Mouse (Mus musculus) kidney, adult 2 months (tissue): ENCODE measurements around the gene Itgb4. TPM values are rescaled to one million over a fixed set of nuclear protein-coding genes. Genes with fewer than 3 reads are reported as not detected.
A peak's percentile ranks its signal among the peaks of the same experiment; 100 is the strongest.

Source experiments
- DNase-seq: peaks from one replicate; pipeline ENCODE4 v3.0.0; 2021
- H3K27ac ChIP-seq: fragments of 200-500 bp; 2 replicates; pipeline ENCODE4 v1.5.1; 2012; ENCODE audit warnings: low read depth, low read length, control low read depth, inconsistent platforms; ENCODE audit not compliant: insufficient read depth
- H3K27me3 ChIP-seq: fragments of 200-500 bp; replicated peaks from 2 replicates; pipeline ENCODE4 v1.6.1; 2012; ENCODE audit warnings: mild to moderate bottlenecking, moderate library complexity, low read length, inconsistent platforms; ENCODE audit not compliant: control insufficient read depth, insufficient read depth
- H3K36me3 ChIP-seq: fragments of 200-500 bp; 2 replicates; pipeline ENCODE4 v1.6.1; 2012; ENCODE audit warnings: mild to moderate bottlenecking, moderate library complexity, low read length, inconsistent platforms; ENCODE audit not compliant: control insufficient read depth, insufficient read depth
- H3K4me1 ChIP-seq: fragments of 200-500 bp; 2 replicates; pipeline ENCODE4 v1.6.1; 2011; ENCODE audit warnings: low read length; ENCODE audit not compliant: control insufficient read depth, insufficient read depth
- H3K4me3 ChIP-seq: fragments of 200-500 bp; 2 replicates; pipeline ENCODE4 v1.5.1; 2011; ENCODE audit warnings: mild to moderate bottlenecking, low read depth, low read length, control low read depth; ENCODE audit not compliant: insufficient read depth
- CTCF ChIP-seq: fragments of 200-500 bp; conservative IDR thresholded peaks from 2 replicates; pipeline ENCODE4 v1.5.1; 2011; ENCODE audit warnings: low read depth, mild to moderate bottlenecking, control low read depth, low read length, moderate library complexity, mixed read lengths; ENCODE audit not compliant: insufficient read depth, insufficient read length
- POLR2A ChIP-seq: fragments of 200-500 bp; IDR thresholded peaks from one replicate; pipeline ENCODE4 v1.6.1; 2011; ENCODE audit warnings: low read depth, low read length, control low read depth
- WGBS: fragments of 180-500 bp; shearing (Covaris S2); methylation state at CpG from one replicate; pipeline ENCODE4 v1.1.7; 2018; 5-methylcytosine and 5-hydroxymethylcytosine counted together
- polyA plus RNA-seq: library from polyadenylated mRNA; depleted of rRNA; stranded (reverse); fragments of >200 nt; gene quantifications from 2 replicates; pipeline ENCODE4 v1.2.3, GENCODE M21; 2012

Itgb4 gene
- polyA plus RNA-seq, 1 experiment: 5.1 TPM

GRCm38 (mm10) chr11:115941980-115942379 is 32.5 kb upstream of the Itgb4 start:
- Histone ChIP-seq H3K36me3 (no peaks in the 10 kb centered on the region; the same call in none of the 2 replicates), H3K4me3 (no peak overlapping the region), H3K27ac (no peak overlapping the region), H3K4me1 (0 out of 2 replicates have a peak, but pooled peaks cover 2% of the 10 kb centered on the region), H3K27me3 (no peaks in the 10 kb centered on the region)
- TF ChIP-seq POLR2A: no peak
- peak; percentile 30; the same call in 1 of the 2 replicates for TF ChIP-seq CTCF
- 73% methylated on average over 7 of the region's 7 CpGs for WGBS
- no peak for DNase-seq

GRCm38 (mm10) chr11:115945247-115945646 is 29.3 kb upstream of the Itgb4 start:
- TF ChIP-seq CTCF: no peak
- no peak for TF ChIP-seq POLR2A
- Histone ChIP-seq H3K27ac (no peak overlapping the region), H3K4me3 (no peak overlapping the region), H3K27me3 (no peaks in the 10 kb centered on the region), H3K4me1 (0 out of 2 replicates have a peak, but pooled peaks cover 2% of the 10 kb centered on the region), H3K36me3 (no peaks in the 10 kb centered on the region; the same call in 1 of the 2 replicates)
- DNase-seq: no peak
- WGBS: 94% methylated on average over 8 of the region's 8 CpGs

GRCm38 (mm10) chr11:115946221-115946828 is 28.2 kb upstream of the Itgb4 start:
- WGBS: 63% methylated on average over 9 of the region's 9 CpGs
- peak; percentile 57 for DNase-seq
- H3K4me3 ChIP-seq: no peak overlapping the region
- TF ChIP-seq POLR2A (no peak), CTCF (no peak)
- H3K27ac ChIP-seq: peak overlapping the region; percentile 58
- H3K4me1 ChIP-seq: 0 out of 2 replicates have a peak, but pooled peaks cover 2% of the 10 kb centered on the region
- no peaks in the 10 kb centered on the region for H3K27me3 ChIP-seq
- no peaks in the 10 kb centered on the region; the same call in 1 of the 2 replicates for H3K36me3 ChIP-seq

- no peak overlapping the region for H3K4me3 ChIP-seq
- no peaks in the 10 kb centered on the region for H3K36me3 ChIP-seq
- DNase-seq: no peak
- no peak for TF ChIP-seq CTCF
- TF ChIP-seq POLR2A: no peak
- H3K27me3 ChIP-seq: no peaks in the 10 kb centered on the region
- no peak overlapping the region for H3K27ac ChIP-seq
- 90% methylated on average over 9 of the region's 9 CpGs for WGBS
- H3K4me1 ChIP-seq: 0 out of 2 replicates have a peak, but pooled peaks cover 2% of the 10 kb centered on the region
Observed at GRCm38 (mm10) chr11:115948316-115948715, 26.2 kb upstream of the Itgb4 start.

GRCm38 (mm10) chr11:115950719-115951118 is 23.8 kb upstream of the Itgb4 start:
- H3K4me3 ChIP-seq: no peak overlapping the region
- H3K4me1 ChIP-seq: peaks cover 14% of the 10 kb centered on the region; the same call in 1 of the 2 replicates
- no peak for DNase-seq
- 74% methylated on average over 2 of the region's 2 CpGs for WGBS
- no peaks in the 10 kb centered on the region for H3K27me3 ChIP-seq
- H3K36me3 ChIP-seq: no peaks in the 10 kb centered on the region
- no peak overlapping the region for H3K27ac ChIP-seq
- no peak for TF ChIP-seq CTCF
- no peak for TF ChIP-seq POLR2A

GRCm38 (mm10) chr11:115954712-115955111 is 19.8 kb upstream of the Itgb4 start:
- 81% methylated on average over 5 of the region's 5 CpGs for WGBS
- Histone ChIP-seq H3K4me3 (no peak overlapping the region), H3K36me3 (no peaks in the 10 kb centered on the region), H3K27me3 (no peaks in the 10 kb centered on the region), H3K27ac (peak overlapping the region; percentile 52; the same call in 1 of the 2 replicates), H3K4me1 (peaks cover 13% of the 10 kb centered on the region; the same call in 1 of the 2 replicates)
- TF ChIP-seq CTCF (no peak), POLR2A (no peak)
- no peak for DNase-seq

- DNase-seq: peak; percentile 71
- Histone ChIP-seq H3K27me3 (no peaks in the 10 kb centered on the region), H3K27ac (peak overlapping the region; percentile 66), H3K4me3 (no peak overlapping the region), H3K4me1 (peaks cover 13% of the 10 kb centered on the region; the same call in 1 of the 2 replicates), H3K36me3 (no peaks in the 10 kb centered on the region)
- 40% methylated on average over 10 of the region's 10 CpGs for WGBS
- no peak for TF ChIP-seq POLR2A
- 0 out of 2 replicates have a peak, but pooled peaks have one; percentile 8 for TF ChIP-seq CTCF
Observed at GRCm38 (mm10) chr11:115955195-115955858, 19.2 kb upstream of the Itgb4 start.
